ENCODE assay signal across 8 mouse cellular contexts in genomic region chr2:30827749-30828475, GRCm38 (mm10). TPM values are rescaled to one million over a fixed set of nuclear protein-coding genes. Genes with fewer than 3 reads are reported as not detected.
DNase-seq lines count a peak whose midpoint lies in the region; ATAC-seq and TF ChIP-seq lines count a peak whose summit lies in the region.

No protein-coding gene starts in this region.

- H3K27ac ChIP-seq in heart, embryonic 13.5 days (replicated peaks) = peak overlapping the region; percentile 53
- H3K27ac ChIP-seq in liver, embryonic 12.5 days = peak overlapping the region; percentile 98
- peak overlapping the region; percentile 69 for H3K27ac ChIP-seq in stomach, embryonic 15.5 days

- peak; percentile 98 for TF ChIP-seq CTCF in C2C12 (IDR thresholded peaks at IDR 0.05; ENCODE audit: control insufficient read depth, insufficient read depth, insufficient read length)
- TF ChIP-seq CTCF in brain, embryonic 14.5 days (IDR thresholded peaks at IDR 0.05; ENCODE audit: borderline replicate concordance, extremely low read depth, insufficient read depth, insufficient read length) = peak; percentile 90

- peaks cover 26% of the 10 kb centered on the region for H3K79me3 ChIP-seq in C2C12 (ENCODE audit: low read depth)

- H3K4me2 ChIP-seq in heart, embryonic 13.5 days = peak overlapping the region; percentile 80
- peak overlapping the region; percentile 86 for H3K4me2 ChIP-seq in liver, embryonic 12.5 days
- peak overlapping the region; percentile 93 for H3K4me2 ChIP-seq in stomach, embryonic 15.5 days

- H3ac ChIP-seq in C2C12 (ENCODE audit: control insufficient read depth, insufficient read length, low read depth) = peak overlapping the region; percentile 89

- peak overlapping the region; percentile 100 for H3K4me3 ChIP-seq in C2C12 (ENCODE audit: insufficient read depth, poor library complexity, severe bottlenecking)
- peak overlapping the region; percentile 74 for H3K4me3 ChIP-seq in erythroblast, embryonic 14.5 days (replicated peaks)
- H3K4me3 ChIP-seq in heart, embryonic 13.5 days = peak overlapping the region; percentile 69
- peak overlapping the region; percentile 96 for H3K4me3 ChIP-seq in liver, embryonic 12.5 days
- peak overlapping the region; percentile 98 for H3K4me3 ChIP-seq in stomach, embryonic 15.5 days (replicated peaks)

- H3K4me1 ChIP-seq in erythroblast, embryonic 14.5 days (ENCODE audit: control insufficient read depth) = peaks cover 57% of the 10 kb centered on the region
- peaks cover 31% of the 10 kb centered on the region for H3K4me1 ChIP-seq in heart, embryonic 13.5 days
- peaks cover 41% of the 10 kb centered on the region for H3K4me1 ChIP-seq in liver, embryonic 12.5 days
- peaks cover 27% of the 10 kb centered on the region for H3K4me1 ChIP-seq in stomach, embryonic 15.5 days

- peaks cover 42% of the 10 kb centered on the region for H3K36me3 ChIP-seq in C2C12 (ENCODE audit: control insufficient read depth, insufficient read depth)
- peaks cover 43% of the 10 kb centered on the region for H3K36me3 ChIP-seq in erythroblast, embryonic 14.5 days (ENCODE audit: control insufficient read depth)
- H3K36me3 ChIP-seq in heart, embryonic 13.5 days = peaks cover 38% of the 10 kb centered on the region
- H3K36me3 ChIP-seq in liver, embryonic 12.5 days = peaks cover 41% of the 10 kb centered on the region
- peaks cover 28% of the 10 kb centered on the region for H3K36me3 ChIP-seq in stomach, embryonic 15.5 days

- WGBS in heart, embryonic 13.5 days = under 1% methylated on average over 63 of the region's 63 CpGs
- WGBS in liver, embryonic 12.5 days (ENCODE audit: insufficient replicate concordance) = 2% methylated on average over 63 of the region's 63 CpGs
- WGBS in stomach, embryonic 15.5 days = under 1% methylated on average over 63 of the region's 63 CpGs

- peak; percentile 96 for DNase-seq in brain, embryonic 14.5 days (ENCODE audit: low read depth)
- DNase-seq in kidney, postnatal 10 days = peak; percentile 98
- DNase-seq in natural killer cell, adult 2 months (ENCODE audit: low spot score in 2 of 2) = peak; percentile 95 to 96

- H3K9me3 ChIP-seq in erythroblast, embryonic 14.5 days (ENCODE audit: control insufficient read depth, low read length) = no peaks in the 10 kb centered on the region
- H3K9me3 ChIP-seq in heart, embryonic 13.5 days = no peaks in the 10 kb centered on the region
- H3K9me3 ChIP-seq in liver, embryonic 12.5 days (replicated peaks) = no peaks in the 10 kb centered on the region
- H3K9me3 ChIP-seq in stomach, embryonic 15.5 days = no peaks in the 10 kb centered on the region

- H3K79me2 ChIP-seq in C2C12 (ENCODE audit: control insufficient read depth, insufficient read depth) = peaks cover 45% of the 10 kb centered on the region

- peak overlapping the region; percentile 87 for H3K9ac ChIP-seq in heart, embryonic 13.5 days
- peak overlapping the region; percentile 95 for H3K9ac ChIP-seq in liver, embryonic 12.5 days
- H3K9ac ChIP-seq in stomach, embryonic 15.5 days = peak overlapping the region; percentile 92

- TF ChIP-seq POLR2A in brain, embryonic 14.5 days (IDR thresholded peaks at IDR 0.05; ENCODE audit: borderline replicate concordance, extremely low read depth, insufficient read depth, insufficient read length, poor library complexity, severe bottlenecking) = peak; percentile 28; the same call in 1 of the 2 replicates

- ATAC-seq in heart, embryonic 13.5 days (ENCODE audit: extremely low read depth, insufficient number of reproducible peaks, low FRiP score, low TSS enrichment) = peak; percentile 66
- ATAC-seq in liver, embryonic 12.5 days = peak; percentile 80
- ATAC-seq in stomach, embryonic 15.5 days (ENCODE audit: insufficient read depth, low FRiP score, low read depth) = peak; percentile 84

- H3K27me3 ChIP-seq in C2C12 (ENCODE audit: control insufficient read depth, insufficient read depth, insufficient read length) = no peaks in the 10 kb centered on the region
- H3K27me3 ChIP-seq in erythroblast, embryonic 14.5 days (ENCODE audit: control insufficient read depth) = no peaks in the 10 kb centered on the region; the same call in 1 of the 2 replicates
- H3K27me3 ChIP-seq in heart, embryonic 13.5 days (replicated peaks) = no peaks in the 10 kb centered on the region
- H3K27me3 ChIP-seq in liver, embryonic 12.5 days (replicated peaks) = peaks cover 4% of the 10 kb centered on the region; the same call in 1 of the 2 replicates
- H3K27me3 ChIP-seq in stomach, embryonic 15.5 days (replicated peaks) = no peaks in the 10 kb centered on the region

TF ChIP-seq in C2C12, 6 proteins besides CTCF, POLR2A, EP300 and RAD21:
- TF ChIP-seq FOSL1 (IDR thresholded peaks at IDR 0.05; ENCODE audit: insufficient read depth, low read length, poor library complexity, severe bottlenecking) = no peak
- TF ChIP-seq USF1 (IDR thresholded peaks at IDR 0.05; ENCODE audit: low read depth) = no peak
- TF ChIP-seq MAX (IDR thresholded peaks at IDR 0.05) = peak; percentile 83

RNA-seq across cellular contexts. Expression of gene Asb6, which starts 2.2 kb away (rescaled TPM):
- 69.2 TPM for polyA plus RNA-seq in C2C12 (2012; fragmentation: generic; extraction: Trizol)
- polyA plus RNA-seq in brain, embryonic 14.5 days (2012; rRNA removed) = 51.0 and 51.5 TPM in 2 replicates
- 16.3 and 18.5 TPM in 2 replicates for polyA plus RNA-seq in erythroblast, embryonic 14.5 days (2012)
- 20.0 and 21.8 TPM in 2 replicates for polyA plus RNA-seq in heart, embryonic 13.5 days (2015; fragmentation: Nextera tagmentation; extraction: Ambion mirVana)
- 41.0 and 41.7 TPM in 2 replicates for polyA plus RNA-seq in liver, embryonic 12.5 days (2016; fragmentation: Nextera tagmentation; extraction: Ambion mirVana)
- polyA plus RNA-seq in stomach, embryonic 15.5 days (2015; fragmentation: Nextera tagmentation; extraction: Ambion mirVana) = 29.5 and 30.1 TPM in 2 replicates

RNA-seq across cellular contexts. Expression of gene Prrx2, which starts 6.9 kb away (rescaled TPM):
- polyA plus RNA-seq in C2C12 (2012; fragmentation: generic; extraction: Trizol) = 191 TPM
- polyA plus RNA-seq in brain, embryonic 14.5 days (2012; rRNA removed) = 10.8 and 13.6 TPM in 2 replicates
- polyA plus RNA-seq in erythroblast, embryonic 14.5 days (2012) = not detected in 2 replicates
- 30.3 and 37.0 TPM in 2 replicates for polyA plus RNA-seq in heart, embryonic 13.5 days (2015; fragmentation: Nextera tagmentation; extraction: Ambion mirVana)
- 2.5 and 4.1 TPM in 2 replicates for polyA plus RNA-seq in liver, embryonic 12.5 days (2016; fragmentation: Nextera tagmentation; extraction: Ambion mirVana)
- polyA plus RNA-seq in stomach, embryonic 15.5 days (2015; fragmentation: Nextera tagmentation; extraction: Ambion mirVana) = 3.8 and 4.3 TPM in 2 replicates

RNA-seq across cellular contexts. Expression of gene Ntmt1, which starts 20.3 kb away (rescaled TPM):
- polyA plus RNA-seq in C2C12 (2012; fragmentation: generic; extraction: Trizol) = 64.7 TPM
- polyA plus RNA-seq in brain, embryonic 14.5 days (2012; rRNA removed) = 72.3 and 98.7 TPM in 2 replicates
- 1.8 TPM in 2 replicates for polyA plus RNA-seq in erythroblast, embryonic 14.5 days (2012)
- 72.7 and 81.4 TPM in 2 replicates for polyA plus RNA-seq in heart, embryonic 13.5 days (2015; fragmentation: Nextera tagmentation; extraction: Ambion mirVana)
- polyA plus RNA-seq in liver, embryonic 12.5 days (2016; fragmentation: Nextera tagmentation; extraction: Ambion mirVana) = 45.4 and 48.6 TPM in 2 replicates
- polyA plus RNA-seq in stomach, embryonic 15.5 days (2015; fragmentation: Nextera tagmentation; extraction: Ambion mirVana) = 78.8 and 82.3 TPM in 2 replicates

RNA-seq across cellular contexts. Expression of gene 1700001O22Rik, which starts 24.5 kb away (rescaled TPM):
- polyA plus RNA-seq in C2C12 (2012; fragmentation: generic; extraction: Trizol) = 0.18 TPM
- 1.9 and 3.2 TPM in 2 replicates for polyA plus RNA-seq in brain, embryonic 14.5 days (2012; rRNA removed)
- not detected in 2 replicates for polyA plus RNA-seq in erythroblast, embryonic 14.5 days (2012)
- 1.7 and 2.1 TPM in 2 replicates for polyA plus RNA-seq in heart, embryonic 13.5 days (2015; fragmentation: Nextera tagmentation; extraction: Ambion mirVana)
- polyA plus RNA-seq in liver, embryonic 12.5 days (2016; fragmentation: Nextera tagmentation; extraction: Ambion mirVana) = 0.18 and 0.19 TPM in 2 replicates
- 2.8 and 2.9 TPM in 2 replicates for polyA plus RNA-seq in stomach, embryonic 15.5 days (2015; fragmentation: Nextera tagmentation; extraction: Ambion mirVana)

Comparison
In these comparisons a context has a peak if more than half of its experiments do, and no peak if none do; other contexts are left out.
1. Peak in every context shown above with its lines: DNase-seq, ATAC-seq, H3K4me3 ChIP-seq and H3K27ac ChIP-seq.
2. RNA of gene Ntmt1, which starts 20.3 kb away (polyA plus RNA-seq): 78.8 to 82.3 TPM in stomach, embryonic 15.5 days, 72.7 to 81.4 TPM in heart, embryonic 13.5 days, 72.3 to 98.7 TPM in brain, embryonic 14.5 days, 64.7 TPM in C2C12 (single experiment) and 45.4 to 48.6 TPM in liver, embryonic 12.5 days; 1.8 TPM in erythroblast, embryonic 14.5 days; every median in the first group is over 10 times any median in the second.